Mouse (Mus musculus) skeletal muscle tissue, adult 2 months (tissue): ENCODE data around the gene Akr1c19.
"Not testable (repeated sequence)": the region's sequence is repeated elsewhere in the genome, so short reads cannot be mapped to it uniquely, and the experiment has no call there.

Experiments
- DNase-seq: peaks from one replicate; pipeline ENCODE4 v3.0.0-alpha.2; 2012; ENCODE audit warnings: low read depth, low spot score

Gene Akr1c19

DNA sequence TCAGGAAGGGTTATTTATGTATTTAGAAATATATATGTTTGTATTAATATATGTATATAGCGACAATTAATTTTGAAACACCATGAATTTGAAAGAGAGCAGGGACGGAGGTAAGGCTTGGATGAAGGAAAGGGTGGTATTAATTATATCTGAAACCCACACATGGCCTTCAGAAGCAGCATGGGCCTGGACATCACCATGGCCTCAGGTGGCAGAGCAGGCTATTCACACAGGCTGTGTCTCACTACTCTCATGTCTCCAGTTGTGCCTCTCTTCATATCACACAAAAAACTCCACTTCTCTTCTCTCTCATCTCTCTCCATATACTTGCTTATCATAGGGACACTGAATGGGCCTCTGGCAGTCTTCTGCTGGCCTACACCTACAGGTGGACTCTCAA, 37.0 kb downstream of the Akr1c19 start:
- DNase-seq: not testable (repeated sequence)

DNA sequence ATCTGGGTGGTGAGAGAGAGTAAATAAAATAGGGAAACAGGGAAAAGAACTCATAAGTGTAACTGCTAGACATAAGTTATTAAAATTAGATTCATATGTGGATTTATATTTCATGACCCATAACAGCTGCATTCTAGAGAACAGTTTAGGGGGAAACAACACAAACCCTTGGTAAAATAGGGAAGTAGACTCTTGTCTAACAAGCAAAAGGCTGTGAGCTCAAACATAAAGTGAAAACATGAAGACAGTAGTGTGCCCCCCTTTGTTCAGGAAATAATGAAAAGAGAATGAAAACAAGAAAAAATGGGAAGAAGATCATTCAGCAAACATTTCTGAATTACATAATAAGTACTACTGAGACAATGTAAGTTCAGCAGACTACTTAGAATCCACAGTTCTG, 42.4 kb downstream of the Akr1c19 start:
- DNase-seq: no peak

DNA sequence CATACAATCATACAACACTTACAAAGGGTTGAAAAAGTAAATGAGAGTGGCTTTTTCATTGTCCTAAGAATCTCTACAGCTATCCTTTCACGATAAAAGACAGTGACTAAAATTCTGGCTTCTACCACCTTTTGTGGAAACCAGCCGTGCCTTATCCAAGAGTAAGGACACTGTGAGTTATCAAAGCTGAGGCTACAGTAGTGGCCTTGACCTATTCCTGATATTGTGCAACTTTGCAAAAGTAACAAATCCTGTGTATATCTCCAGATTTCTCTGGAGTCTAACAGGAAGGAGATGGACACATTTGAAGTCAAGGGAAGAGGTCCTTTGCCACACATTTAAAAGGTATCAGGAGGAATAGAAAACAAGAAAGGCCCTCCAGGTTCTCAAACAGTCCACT, 49.0 kb downstream of the Akr1c19 start:
- DNase-seq: no peak

DNA sequence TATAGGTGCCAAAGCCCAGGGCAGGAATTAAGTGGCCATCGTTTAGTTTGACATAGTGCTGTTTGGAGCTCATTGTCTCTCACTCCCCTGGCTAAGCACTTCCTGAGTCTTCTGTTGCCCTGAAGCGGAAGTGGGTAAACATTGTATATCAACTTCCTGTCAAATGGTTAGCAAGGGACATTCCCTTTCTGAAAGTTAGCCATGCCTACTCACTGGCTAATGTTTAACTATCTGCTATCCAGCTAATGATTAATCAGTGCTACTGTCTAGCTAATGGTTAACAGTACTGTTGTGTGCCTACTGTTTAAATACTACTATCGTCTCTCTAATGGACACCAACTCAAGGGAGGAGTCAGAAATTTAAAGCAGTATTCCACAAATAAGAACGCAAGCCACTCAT, 50.8 kb downstream of the Akr1c19 start, which contains the start of gene Akr1c12:
Gene Akr1c12 (minus strand): TSS at position 150 of the 400 bp plus-strand sequence.
- no peak for DNase-seq

DNA sequence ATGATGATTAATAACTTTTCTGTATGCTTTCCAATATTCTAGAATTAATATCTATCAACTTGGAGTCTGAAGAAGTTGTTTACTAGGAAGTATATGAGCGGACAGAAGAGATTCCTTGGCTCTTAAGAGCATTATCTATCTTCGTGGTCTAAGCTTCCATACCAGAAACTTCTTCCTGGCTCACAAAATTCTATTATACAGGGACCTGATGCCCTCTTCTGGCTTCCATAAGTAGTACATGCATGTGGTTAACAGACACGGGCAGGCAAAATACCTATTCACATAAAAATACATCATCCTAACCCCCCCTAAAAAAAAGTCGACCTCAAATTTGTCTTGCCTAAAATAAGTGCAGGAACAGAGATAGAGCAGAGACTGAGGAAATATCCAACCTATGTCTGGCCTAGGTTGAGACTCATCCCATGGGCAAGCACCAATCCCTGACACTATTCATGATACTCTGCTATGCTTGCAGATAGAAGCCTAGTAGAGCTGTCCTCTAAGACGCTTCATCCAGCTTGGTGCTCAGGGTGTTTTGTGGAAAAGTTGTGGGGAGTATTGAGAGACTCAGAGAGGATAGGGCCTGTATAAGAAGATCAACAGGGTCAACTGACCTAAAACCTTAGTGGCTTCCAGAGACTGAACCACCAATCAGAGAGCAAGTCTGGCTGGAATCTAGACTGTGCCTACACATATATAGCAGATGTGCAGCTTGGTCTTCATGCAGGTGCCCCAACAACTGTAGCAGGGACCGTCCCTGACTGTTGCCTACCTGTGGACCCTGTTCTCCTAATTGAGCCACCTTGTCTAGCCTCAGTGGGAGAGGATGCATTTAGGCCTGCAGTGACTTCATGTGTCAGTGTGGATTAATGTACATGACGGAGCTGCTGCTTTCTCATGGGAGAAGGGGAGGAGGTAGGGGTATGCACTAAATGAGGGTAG, 53.2 kb downstream of the Akr1c19 start:
- DNase-seq: no peak

DNA sequence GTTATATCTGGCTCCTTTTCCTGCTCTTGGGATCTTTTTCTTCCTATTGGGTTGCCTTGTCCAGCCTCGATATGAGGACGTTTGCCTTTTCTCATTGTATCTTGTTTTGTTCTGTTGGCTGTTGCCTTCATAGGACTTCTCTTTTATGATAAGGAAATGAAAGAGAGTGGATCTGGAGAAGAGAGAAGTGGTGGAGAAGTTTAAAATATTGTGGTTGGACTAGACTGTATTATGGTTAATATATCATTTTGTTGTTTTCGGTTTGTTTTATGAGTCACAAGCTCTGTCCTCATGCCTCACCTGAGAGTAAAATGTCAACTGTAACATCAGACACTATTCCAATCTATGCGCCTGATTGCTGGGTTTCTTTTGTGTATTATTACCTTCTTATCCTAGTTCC, 68.5 kb downstream of the Akr1c19 start:
- no peak for DNase-seq
